Mouse (Mus musculus) cerebellum, postnatal 25 days (tissue): ENCODE data around the gene Zc3h14.

Source experiments
- DNase-seq, 2 experiments: peaks; one replicate each; pipeline ENCODE4 v3.0.0; 2021; ENCODE audit warnings: mixed read lengths in 2 of 2

Gene Zc3h14

DNA sequence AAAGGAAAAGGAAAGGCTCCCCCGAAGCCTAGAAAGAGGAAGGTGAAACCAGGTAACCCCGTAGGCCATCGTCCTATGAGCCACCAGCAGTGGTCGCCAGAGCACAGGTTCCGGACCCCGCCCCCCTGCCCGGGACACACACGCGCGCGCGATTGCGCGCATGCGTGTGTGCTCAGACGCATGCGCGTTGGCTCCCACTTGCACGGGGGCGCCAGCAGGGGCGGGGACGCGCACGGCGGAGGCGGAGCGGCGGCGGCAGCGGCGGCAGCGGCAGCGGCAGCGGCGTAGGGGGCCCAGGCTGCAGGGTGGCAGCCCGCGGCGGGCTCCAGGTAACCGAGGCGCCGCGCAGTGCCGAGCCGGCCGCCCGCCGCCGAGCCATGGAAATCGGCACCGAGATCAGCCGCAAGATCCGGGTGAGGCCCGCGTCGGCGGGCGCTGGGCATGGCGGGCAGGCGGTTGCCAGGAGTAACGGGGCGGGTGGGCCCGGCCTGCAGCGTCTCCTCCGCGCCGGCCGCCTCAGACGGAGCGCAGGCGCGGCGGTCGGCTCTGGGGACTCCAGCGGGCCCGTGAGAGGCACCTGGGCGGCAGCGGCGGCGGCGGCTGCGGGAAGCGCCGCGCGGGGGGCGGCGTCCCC lies at the start of gene Zc3h14:
Gene Zc3h14 (plus strand): TSS at position 219 of the 634 bp plus-strand sequence.
- peak; percentile 94 to 98 for DNase-seq

DNA sequence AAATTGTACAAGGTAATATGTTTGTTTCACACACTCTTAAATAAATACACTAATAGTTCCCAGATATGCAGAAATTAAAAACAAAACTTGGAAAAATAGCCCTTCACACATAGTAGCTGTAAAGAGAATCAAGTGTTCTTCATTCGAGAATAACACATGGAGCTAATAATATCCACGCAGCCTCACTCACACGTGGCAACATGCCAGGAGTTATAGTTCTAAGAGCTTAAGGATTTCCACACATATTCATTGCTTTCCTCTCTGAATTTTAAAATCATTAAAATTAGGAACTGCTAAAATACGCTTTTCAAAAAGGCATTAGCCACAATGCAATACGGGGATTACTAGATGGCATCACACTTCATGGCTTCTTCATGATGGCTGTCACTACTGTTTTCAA lies 49.6 kb upstream of the Zc3h14 start:
- no peak for DNase-seq

DNA sequence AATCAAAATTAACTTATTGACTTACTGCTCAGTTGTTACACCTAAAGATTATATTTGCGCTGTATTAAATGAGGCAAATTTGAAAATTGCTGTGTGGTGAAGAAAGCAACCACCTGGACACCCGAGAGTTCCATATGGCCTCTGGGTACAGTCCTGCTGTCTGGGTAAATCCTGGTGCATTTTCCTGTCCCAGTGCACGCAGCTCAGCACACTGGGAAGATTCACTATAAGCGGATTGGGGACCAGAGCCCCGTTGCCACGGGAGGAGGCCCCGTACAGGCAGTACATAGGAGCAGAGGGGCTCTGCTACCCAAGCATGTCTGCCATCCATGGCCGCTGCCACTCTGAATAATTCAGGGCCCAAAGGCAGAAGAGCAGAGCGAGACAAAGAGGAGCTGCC lies 45.2 kb upstream of the Zc3h14 start:
- DNase-seq, result peak; percentile 68 to 74

DNA sequence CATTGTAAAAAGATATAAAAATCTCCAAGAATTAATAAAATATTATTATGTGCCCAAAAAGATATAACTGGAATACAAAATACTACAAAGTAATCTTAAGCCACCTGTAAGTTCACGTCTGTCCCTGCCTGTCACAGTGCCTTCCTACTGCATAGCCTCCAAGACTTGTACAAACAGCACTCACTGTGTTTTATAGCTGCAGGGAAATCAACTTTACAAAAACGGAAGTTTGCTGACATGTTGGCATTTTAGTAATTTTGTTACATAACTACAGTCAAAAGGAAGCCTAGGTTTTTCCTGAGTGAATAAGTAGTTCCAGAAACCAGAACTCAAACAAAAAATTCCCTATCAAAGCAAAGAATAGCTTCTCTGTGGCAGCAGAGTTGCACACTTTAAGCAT lies 43.2 kb upstream of the Zc3h14 start:
- no peak for DNase-seq

DNA sequence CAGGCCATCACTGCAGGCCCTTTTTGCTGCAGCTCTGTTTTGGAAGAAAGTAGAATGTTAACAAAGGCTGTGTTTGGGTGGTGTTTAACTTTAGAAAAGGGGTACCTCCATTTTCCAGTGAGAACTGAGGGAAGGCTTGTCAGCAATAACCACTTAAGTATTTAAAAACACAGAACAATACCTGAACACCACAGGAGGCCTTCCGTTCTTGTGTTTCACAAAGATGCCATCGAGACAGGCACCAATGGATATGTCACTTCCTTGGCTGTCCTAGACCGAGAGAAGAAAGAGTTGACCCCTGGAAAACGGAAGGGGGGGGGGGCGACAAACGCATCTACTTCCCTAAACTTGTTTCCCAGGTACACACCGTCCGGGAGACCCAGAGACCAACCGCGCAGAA lies 42.8 kb upstream of the Zc3h14 start:
- DNase-seq, result no peak

DNA sequence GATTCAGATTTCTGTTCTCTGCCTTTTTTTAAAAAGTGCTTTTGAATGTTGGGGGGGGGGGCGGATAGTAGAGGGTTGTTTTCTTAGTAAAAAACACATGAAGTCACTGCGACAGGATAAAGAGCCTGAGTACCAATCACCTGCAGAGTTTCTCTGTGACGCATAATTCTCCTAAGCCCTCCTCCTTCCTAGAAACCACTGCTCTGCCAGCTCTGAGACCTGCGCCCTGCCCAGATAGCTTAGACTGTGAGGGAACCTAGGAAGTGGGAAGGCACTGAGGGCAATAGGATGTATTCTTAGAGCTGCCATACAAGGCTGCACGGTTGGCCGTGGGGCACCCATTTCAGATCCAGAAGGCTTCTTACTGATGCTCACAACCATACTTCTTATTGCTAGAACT lies 33.9 kb upstream of the Zc3h14 start:
- DNase-seq, result no peak

DNA sequence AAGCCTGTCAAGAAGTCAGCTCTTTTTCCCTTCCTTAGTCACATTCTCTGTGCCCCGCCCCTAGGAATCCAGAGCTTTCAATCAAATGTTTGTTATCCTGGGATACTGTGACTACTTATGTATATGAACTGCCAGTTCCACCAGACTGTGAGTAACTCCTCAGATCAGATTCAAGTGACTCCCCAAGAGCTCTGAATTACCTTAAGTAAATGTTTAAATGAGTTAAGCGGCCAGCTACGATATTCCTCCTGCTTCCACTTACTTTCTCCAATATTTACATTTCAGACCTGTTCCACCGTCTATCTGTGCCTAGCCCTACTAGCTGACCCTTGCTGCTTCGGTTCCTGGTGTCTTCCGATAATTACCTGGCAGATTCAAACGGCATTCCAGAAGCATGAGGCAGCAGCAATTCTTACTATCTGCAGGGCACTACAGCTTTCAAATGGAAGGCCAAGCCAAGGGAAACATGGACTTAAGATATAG lies 33.1 kb upstream of the Zc3h14 start:
- DNase-seq, result no peak

DNA sequence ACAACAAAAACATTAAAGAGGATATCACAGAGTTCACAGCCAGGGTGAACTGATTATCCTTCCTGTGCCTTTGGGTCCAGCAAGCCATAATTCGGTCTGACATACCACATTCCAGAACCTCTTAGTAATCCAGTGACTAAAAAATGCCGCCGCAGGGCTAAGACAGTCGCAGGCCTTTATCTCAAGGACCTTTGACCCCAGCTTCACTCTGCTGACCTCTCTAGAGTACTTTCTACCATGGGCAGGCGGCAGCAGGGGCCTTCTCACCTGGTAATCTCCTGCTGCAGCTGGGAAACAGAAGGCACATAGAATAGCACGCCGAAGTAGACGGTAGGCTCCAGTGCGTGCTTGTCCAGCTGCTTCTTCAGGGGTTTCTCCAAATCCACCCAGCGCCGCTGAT lies 32.0 kb upstream of the Zc3h14 start:
- no peak for DNase-seq

DNA sequence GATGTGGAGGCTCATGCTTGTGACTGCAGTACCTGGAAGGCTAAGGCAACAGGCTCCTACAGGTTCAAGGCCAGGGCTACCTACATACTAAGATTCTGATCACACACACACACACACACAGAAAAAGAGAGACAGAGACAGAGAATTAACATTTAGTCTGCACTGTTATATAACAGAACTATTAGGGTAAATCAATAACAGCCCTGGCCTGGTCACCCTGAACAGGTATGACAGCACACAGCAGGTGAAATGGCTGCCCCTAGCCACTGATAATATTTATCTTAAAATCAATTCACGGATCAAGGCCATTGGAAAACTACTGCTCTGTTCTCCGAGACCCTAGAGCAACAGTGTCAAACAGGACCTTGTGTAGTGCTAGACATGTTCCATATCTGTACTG lies 30.6 kb upstream of the Zc3h14 start:
- no peak for DNase-seq

DNA sequence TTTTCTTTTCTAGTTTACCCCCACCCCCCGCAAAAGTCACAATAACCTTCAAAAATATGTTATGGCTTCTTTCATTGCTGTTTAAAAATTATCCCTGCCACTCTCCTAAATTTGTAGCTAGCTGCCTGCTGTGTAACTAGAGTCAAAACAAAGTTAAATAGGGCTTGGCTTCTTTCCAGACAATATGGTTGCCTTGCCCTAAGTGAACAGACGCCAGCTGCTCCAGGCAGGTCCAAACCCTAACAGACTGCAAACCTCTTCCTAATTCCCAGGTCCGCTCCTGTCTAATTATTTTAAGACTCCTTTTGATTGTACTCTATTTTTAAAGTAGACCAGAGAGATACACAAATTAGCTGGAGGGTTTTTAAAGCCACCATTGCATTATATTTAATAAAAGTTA lies 26.1 kb upstream of the Zc3h14 start:
- DNase-seq, result peak in 1 of 2 experiments; percentile 60

DNA sequence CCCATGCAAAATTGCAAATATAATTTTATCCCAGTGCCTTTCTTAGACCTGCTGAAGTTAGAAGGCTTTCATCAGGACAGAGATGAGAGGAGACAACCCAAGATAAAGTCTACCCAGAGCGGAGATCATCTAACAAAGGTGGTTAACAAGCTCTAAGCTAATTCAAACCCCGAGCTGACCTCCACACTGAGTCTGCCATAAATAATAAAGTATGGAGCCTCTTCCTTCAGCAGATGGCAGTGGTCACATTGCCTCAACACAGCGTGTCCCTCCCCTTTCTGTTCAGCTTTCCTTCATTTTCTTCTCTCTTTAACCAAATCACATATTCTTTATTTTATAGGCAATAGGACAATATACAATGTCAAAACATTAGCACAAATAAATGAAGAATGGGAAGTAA lies 25.7 kb upstream of the Zc3h14 start:
- DNase-seq, result no peak

DNA sequence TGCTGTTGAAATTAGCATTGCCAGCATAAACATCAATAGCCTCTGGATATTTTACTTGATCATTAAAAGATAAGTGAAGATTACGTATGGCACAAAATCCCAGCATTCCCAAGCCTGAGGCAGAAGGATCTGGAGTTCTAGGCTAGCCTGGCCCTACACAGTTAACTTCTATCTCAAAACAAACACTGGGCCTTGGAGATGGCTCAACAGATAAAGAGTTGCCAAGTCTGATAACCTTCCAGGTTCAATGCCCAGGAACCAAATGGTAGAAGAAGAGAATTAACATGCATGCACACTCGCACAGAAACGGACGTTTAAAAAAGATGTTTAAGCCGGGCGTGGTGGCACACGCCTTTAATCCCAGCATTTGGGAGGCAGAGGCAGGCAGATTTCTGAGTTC lies 22.5 kb upstream of the Zc3h14 start:
- no peak for DNase-seq

DNA sequence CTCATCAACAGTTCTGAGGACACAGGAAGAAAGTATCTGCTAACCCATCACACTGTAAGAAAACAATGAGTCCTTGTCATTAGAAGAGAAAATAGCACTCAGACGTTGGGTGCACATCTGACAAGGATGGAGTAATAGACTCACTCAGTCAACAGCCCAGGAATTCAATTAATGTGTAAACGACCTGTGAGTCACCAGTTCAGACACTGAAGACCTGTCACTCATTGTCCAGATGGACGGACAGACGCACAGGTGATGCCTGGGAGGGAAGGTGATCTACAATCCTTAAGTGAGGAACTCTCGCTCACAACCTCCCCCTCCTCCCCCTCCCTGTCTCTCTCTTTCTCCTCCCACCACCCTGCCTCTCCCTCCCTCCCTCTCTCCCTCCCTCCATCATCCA lies 21.8 kb upstream of the Zc3h14 start:
- DNase-seq, result no peak

DNA sequence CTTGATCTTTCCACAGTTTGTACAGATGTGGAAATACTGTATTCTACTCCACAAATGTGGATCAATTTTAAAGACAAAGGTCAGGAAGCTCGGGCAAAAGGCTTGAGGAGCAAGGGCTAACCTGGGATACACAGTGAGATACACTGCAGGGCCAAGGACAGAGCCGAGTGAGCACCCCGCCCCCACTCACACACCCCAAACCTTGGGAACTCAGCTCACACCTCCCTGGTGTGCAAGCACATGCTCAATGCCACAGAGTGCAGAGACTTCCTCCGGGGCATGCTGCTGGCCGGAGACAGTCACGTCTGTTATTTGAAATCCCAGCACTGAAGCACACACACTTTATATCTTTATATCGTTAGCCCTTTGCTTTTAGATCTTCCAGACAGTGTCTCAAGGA lies 20.7 kb upstream of the Zc3h14 start:
- DNase-seq, result peak; percentile 43 to 60

DNA sequence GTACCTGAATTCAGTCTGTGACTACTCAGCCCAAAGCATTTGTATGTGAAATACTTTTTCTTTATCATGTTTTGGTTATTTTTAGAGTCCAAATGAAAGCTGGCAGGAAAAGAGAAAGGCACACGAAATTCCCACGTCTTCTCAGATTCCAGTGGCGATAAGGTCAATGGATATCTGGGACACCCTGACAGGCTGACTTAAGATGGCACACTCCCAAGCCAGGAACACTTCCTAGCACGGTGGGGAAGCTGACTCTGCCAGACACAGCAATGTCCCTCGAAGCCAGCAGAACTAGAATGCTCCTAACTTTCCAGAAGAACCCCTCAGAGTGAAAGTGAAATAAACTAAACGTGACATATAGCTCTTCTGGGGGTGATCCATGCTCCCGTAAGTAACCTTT lies 19.6 kb upstream of the Zc3h14 start:
- peak; percentile 48 to 65 for DNase-seq

DNA sequence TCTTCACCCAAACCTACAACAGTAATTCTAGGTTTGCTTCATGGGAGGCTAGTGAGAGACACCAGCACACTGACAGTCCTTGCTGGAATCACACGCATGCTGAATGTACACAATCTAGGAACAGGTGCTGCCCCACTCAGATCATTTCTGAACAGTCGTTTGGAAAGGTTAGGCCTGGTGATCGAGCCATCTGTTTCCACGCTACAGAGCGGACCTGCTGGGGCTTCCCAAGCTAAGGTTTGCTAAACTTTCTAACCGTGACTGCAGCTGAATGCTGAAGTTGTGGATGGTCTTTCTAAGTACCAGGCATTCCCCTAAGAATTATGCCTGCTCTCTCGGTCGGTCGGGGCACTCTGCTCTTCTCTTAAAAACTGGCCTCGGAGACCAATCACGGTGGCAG lies 16.1 kb upstream of the Zc3h14 start:
- DNase-seq, result peak; percentile 79 to 81

DNA sequence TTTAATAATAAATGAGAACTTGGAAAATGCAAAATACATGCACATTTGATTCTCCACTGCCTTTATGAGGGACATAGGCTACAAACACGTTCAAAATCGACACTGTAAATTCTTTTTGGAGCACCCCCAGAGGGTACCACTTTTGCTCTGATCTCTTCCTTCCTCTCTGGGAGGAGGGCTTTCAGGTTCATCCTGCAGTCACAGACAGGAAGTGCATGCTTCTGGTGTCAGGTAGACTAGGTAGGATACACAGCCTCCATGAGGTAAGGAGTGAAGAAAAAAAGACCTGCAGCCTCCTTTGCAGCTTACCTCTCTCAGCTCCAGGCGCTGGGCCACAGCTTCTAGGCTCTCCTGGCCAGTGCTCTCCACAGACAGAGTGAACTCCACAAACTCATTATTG lies 13.6 kb upstream of the Zc3h14 start:
- DNase-seq, result no peak

DNA sequence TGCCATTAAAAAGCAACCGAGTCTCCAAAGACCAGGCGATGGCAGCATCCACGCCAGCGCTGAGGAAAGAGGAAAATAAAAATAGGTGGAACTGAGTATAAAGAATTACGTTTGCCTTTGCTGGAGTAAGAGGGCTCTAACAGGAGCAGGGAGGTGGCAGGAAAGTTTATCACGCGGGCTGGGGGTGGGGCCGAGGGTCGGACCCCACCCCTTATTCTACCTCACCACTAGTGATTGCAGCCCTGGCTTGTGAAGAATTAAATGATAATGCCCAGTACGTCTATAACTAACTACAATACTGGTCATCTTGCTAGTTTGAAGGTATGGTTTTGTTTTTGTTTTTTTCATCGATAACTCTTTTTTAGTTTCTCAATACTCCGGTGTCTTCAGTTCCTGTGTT lies 13.0 kb upstream of the Zc3h14 start:
- no peak for DNase-seq

DNA sequence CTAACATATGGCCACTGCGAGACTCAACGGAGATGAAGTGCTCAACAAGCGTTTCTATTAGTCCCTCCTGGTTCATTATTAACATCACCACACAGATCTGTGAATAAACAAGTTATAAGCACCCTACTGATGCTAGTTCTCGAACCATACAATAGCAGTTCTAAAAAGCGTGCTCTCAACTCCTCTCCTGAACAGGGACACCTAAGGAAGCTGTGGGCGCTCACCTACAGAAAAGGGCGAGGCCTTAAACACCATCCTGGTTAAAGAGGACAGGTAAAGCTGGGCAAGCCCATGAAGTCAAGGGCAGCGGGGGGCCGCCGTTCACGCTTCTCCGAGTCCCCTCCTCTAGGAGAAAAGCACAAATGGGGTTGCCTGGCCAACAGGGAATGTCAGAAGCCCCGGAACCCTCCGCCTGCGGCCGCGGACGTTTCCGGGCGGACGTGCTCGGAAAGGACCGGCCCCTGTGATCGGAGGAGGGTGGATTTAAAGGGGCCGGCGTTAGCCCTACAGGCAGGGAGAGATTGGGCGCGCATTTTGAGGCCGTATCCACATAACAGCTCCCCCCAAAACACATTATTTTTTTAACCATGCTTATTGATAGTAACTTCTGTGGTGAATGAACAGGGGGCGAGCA lies 12.4 kb upstream of the Zc3h14 start:
- peak; percentile 93 to 94 for DNase-seq

DNA sequence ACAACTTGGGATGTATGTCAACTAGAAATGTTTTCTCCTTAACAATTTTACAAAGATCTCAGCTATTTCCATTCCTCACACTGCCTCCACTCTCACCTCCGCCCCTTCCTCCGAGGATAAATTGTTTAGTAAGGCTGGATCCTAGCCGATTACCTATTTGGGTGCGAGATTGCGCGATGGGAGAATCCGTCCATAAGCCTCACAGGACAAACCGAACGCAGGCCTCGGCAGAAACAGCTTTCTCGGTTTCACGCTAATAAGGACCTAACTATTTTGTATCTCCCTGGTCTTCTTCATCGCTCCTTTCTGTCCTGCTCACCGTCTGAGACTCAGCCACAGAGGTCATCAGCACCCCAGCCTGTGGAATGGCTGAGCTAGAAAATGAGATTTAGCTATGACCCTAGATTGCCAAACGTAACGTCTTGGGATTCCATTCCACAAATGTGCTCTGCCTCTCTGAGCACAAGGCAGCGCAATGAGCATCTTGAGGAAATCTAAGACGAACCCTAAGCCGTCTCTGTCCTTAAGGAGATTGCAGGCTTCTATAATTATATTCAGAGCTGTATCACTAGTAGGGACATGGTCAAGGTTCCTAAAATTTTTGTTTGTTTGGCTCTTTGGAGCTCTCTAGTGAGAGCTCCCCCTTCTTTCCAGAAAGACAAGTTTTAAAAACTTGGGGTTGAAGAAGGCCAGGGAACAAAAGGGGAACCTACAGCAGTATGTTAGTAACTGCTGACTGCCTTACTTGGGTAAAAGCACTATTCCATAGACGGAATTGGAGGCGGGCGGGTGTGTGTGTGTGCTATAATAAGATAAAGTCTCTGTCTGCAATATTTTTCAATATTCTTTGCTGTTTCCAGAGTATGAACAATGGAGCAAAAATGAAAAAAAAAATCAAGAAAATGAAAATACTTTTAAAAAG lies 11.6 kb upstream of the Zc3h14 start:
- DNase-seq, result no peak

DNA sequence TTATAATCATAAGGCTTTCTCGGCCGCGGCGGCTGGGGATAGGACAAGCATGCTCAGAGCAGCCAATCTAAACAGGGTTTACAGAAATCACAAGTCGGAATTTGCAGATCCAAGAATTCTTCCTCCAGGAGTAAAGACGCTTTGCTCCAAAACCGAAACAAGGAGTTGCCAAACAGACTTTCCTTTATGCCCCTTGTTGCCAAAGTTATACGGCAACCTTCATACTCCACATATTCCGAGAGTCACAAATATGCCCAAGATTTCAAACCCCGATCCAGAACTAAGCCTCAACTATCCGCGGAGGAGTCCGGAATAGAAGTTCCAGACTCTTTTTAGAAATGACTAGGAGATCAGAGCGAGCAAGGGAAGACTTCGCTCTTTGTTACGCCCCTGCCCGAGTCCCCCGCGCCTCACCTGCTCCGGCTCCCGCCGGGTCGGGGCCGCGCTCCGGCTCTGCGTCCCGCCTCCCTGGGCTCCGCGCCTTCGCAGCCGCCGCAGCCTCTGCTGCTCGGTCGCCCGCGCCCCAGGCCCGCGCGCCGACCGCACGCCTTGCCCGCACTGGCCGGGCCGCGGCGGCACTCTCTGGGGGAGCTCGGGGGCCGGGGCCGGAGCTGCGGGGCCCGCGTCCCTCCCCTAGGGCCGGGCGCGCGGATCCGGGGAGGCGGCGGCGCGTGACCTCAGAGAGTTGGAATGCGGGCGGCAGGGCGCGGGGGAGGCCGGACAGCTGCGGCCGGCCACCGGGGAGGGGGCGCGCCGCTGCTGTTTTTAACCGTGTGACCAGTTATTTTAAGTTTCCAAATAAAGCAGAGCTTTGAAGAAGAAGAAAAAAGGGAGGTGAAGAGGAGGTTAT lies 9.6 kb upstream of the Zc3h14 start, which contains the start of gene Ptpn21:
Gene Ptpn21 (minus strand): TSS at position 455 of the 850 bp plus-strand sequence.
- DNase-seq, result peak; percentile 67 to 79

DNA sequence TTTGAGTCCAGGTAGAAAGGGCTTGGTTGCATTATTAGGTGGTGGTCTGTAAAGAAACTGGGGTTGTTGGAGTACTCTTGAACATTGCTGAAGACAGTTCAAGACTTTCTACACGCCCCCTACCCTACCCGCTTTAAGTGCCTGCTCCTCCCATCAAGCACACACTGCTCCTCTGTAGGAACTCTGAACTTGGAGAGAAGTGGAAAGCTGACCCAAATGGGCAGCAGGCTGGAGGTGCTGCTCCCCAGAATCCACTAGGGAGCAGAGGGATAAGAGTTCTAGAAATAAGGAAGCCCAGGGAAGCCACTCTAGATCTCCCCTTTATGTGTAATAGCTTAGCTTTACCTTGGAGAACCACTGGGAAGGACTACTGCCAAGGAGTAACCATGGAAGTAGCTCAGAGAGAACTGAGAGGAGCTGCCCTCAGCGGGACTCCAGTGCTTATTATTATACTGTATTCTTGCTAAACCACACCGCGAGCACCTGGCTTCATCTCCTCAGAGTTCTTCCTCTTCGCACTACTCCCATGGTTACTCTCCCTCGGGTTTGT lies 8.9 kb upstream of the Zc3h14 start:
- DNase-seq, result no peak
